Mouse (Mus musculus) 416B (cell line): ENCODE measurements around the gene Defb21.

Source experiments
- DNase-seq: peaks from one replicate; pipeline ENCODE4 v3.0.0; 2011; ENCODE audit warnings: low read depth

Defb21 gene

DNA sequence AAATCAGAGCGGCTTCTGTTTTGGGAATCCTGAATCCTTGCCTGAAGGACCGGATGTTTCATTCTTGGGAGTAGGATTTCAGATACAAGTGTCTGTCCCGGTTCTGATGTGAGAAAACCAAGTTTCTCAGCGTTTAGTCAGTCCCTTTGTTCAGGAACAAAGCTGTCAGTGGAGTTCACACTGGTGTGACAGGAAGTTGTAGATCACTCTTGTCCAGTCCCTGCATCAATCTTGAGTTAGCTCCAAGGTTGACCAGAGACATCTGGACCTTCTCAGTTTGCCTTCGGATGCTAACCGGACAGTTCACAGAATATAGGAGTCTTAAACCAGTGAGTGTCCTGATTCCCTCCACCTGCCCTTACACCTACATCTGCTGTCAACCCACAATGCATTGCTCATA is 35.2 kb downstream of the Defb21 start:
- no peak for DNase-seq

DNA sequence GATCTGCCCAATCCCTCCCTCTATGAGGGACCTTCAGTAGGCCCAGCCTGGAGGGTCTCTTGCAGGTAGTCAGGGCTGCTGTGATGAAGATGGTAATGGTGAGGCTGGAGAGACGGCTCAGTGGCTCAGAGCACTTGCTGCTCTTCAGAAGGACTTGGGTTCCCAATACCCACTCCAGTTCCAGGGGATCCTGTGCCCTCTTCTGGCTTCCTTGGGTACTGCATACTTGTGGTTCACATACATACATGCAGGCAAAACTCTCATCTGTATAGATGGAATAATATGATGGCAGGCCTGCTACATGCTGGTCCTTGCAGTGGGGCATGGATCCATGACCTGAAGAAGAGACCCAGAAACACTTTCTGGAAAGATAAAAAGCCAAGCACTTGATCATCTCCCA is 36.2 kb downstream of the Defb21 start:
- DNase-seq: no peak

DNA sequence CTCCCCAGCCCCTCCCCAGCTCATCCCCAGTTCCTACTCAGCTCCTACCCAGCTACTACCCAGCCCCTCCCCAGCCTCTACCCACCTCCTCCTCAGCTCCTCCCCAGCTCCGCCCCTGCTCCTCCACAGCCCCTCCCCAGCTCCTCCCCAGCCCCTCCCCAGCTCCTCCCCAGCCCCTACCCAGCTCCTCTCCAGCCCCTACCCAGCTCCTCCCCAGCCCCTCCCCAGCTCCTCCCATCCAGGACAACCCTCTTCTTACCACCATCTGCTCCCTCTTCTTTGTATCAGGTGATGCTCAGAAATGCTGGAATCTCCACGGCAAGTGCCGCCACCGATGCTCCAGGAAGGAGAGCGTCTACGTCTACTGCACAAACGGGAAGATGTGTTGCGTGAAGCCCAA is 39.6 kb downstream of the Defb21 start:
- DNase-seq: no peak

DNA sequence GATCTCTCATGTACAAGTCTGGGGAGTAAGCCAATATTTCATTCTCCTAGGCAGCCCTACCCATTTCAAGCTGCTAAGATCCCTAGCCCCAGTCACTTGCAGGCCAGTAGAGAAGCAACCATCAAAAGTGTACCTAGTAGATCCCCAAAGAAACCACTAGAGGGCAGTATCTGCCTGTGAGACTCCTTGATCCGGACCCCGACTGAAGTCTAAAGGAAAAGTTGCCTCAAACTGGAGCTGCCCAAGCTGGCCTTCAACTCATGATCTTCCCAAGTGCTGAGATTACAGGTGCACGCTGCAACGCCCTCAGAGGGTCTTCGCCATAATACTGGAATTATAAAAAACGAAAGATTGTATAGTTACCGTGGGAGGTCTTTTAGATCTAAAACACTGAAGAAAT is 43.0 kb downstream of the Defb21 start:
- peak; percentile 83 for DNase-seq

DNA sequence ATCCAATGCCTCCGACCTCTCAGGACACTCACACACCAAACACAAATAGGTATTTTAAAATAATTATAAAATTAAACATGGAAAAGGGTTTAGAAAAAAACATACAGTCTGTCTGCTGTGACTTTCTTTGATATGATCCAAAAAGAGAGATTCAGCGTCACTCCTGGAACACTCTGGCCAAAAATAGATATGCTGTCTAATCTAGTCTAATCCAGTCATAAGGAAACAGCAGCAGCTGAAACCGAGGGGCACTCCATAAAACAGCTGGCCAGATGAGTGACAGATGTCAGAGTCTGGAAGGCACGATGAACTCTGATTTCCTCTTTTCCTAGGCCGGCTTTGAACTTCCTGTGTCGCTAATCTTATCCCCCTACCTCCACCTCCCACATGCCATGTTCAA is 43.9 kb downstream of the Defb21 start:
- no peak for DNase-seq

DNA sequence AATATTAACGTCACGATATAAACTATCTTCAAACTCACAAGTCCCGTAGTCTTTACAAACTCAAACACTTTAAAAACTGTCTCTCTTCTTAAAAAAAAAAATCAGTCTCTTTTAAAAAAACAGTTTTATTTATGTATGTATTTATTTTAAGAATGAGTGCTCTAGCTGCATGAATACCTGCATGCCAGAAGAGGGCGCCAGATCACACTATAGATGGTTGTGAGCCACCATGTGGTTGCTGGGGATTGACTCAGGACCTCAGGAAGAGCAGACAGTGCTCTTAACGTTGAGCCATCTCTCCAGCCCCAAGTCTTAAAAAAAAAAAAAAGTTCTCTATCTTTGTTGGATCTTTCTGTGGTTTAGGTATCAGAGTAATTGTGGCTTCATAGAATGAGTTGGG is 44.8 kb downstream of the Defb21 start:
- peak; percentile 63 for DNase-seq

DNA sequence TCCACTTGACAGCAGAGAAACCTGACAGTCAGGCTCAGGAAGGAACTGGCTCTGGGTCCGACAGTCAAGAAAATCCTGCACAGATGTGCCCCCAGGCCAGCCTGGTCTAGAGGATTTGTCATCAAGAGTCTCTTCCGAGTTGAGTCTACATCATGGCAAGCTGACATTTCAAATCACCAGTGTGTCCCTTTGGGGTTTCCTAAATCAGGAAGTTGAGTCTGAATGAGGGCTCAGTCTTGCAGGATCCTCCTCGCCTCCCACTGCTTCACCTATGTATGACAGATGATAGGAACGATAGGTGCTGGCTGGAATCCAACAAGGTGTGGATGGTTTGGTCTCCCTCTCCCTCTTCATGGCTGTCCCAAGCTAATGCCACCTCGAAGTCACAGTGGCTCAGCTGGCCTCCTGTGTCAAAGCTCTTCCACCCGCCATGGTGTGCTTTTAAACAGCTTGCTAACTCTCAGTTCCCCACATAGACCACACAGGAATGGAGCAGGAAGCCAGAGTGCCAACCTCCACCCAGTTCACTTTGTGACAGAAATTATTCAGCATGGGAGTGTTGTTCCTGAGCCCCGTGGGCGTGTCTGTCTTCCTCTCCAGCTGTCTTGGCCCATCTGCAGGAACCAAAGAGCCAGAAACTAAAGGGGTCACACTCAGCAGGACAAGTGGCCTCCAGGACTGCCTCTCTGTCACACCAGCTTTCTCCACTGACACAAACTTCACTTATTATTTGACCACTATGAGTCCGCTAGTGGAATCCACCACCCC is 48.0 kb downstream of the Defb21 start:
- peak; percentile 19 for DNase-seq

DNA sequence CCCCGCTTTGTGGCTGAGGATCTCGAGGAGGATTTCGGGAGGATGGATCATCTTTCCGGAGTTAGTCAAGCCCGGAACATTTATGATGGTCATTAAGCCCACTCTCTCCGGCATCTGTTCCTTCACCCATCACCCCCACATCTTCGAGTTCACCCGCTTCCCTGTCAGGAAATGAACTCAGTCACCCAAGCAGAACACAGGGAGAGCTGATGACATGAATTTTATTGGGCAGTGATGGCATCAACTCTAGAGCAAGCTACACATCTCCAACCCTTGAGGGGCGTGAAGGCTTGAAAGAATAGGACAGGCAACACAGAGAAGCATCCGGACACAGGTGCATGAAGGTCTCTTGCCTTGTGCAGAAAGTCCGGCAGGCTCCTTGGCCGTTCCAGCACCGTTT is 49.6 kb downstream of the Defb21 start:
- no peak for DNase-seq

DNA sequence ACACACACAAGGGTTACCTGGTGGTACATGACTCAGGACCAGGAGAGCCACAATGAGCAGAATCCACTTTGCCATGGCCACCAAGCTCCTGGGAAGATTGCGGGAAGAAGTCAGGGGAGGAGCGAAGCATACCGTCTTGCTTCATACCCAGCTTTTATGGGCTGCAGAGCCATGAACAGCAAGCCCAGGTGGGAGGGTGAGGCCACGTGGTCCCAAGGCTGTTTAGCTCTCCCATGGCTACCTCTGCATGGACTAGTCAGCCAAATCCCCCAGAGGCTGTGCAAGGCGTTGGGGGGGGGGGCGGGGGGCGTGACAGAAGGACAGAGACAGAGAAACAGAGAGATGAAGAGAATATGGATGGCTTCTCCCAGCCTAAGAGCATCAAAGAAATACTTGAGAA is 50.4 kb downstream of the Defb21 start, which contains the start of gene Defb25:
Defb25 (minus strand) TSS at position 101 of the 400 bp plus-strand sequence.
- DNase-seq: no peak
